Mouse (Mus musculus) midbrain, postnatal 0 days (tissue): ENCODE results near the gene Unc5c. TPM values are rescaled to one million over a fixed set of nuclear protein-coding genes. Genes with fewer than 3 reads are reported as not detected.
A peak's percentile ranks its signal among the peaks of the same experiment; 100 is the strongest.

ENCODE experiments used
- ATAC-seq: fragments of 200-750 bp; cut with Nextera tagmentation; 2 replicates; pipeline ENCODE4 v1.8.0; 2017; ENCODE audit warnings: moderate number of reproducible peaks, mild to moderate bottlenecking, moderate TSS enrichment, moderate library complexity; ENCODE audit not compliant: low FRiP score
- DNase-seq: peaks from one replicate; pipeline ENCODE4 v3.0.0-alpha.2; 2015; ENCODE audit warnings: low spot score
- H3K27ac ChIP-seq: fragments of 300-500 bp; sonication (generic); 2 replicates; pipeline ENCODE4 v1.5.1; 2014; ENCODE audit warnings: low read depth, mild to moderate bottlenecking, low read length, mixed read lengths
- H3K27me3 ChIP-seq: fragments of 300-500 bp; sonication (generic); 2 replicates; pipeline ENCODE4 v1.6.1; 2014; ENCODE audit warnings: low read length, control low read depth, mixed read lengths; ENCODE audit not compliant: insufficient read depth
- H3K36me3 ChIP-seq: fragments of 300-500 bp; sonication (generic); 2 replicates; pipeline ENCODE4 v1.6.1; 2014; ENCODE audit warnings: low read length, control low read depth, mixed read lengths; ENCODE audit not compliant: insufficient read depth
- H3K4me1 ChIP-seq: fragments of 300-500 bp; sonication (generic); 2 replicates; pipeline ENCODE4 v1.6.1; 2014; ENCODE audit warnings: mild to moderate bottlenecking, control low read depth, antibody characterized with exemption, low read length, mixed read lengths; ENCODE audit not compliant: insufficient read depth
- H3K4me2 ChIP-seq: fragments of 300-500 bp; sonication (generic); 2 replicates; pipeline ENCODE4 v1.6.1; 2014; ENCODE audit warnings: low read depth, mild to moderate bottlenecking, low read length, mixed read lengths; ENCODE audit not compliant: poor library complexity, severe bottlenecking
- H3K4me3 ChIP-seq: fragments of 300-500 bp; sonication (generic); 2 replicates; pipeline ENCODE4 v1.5.1; 2014; ENCODE audit warnings: low read depth, mild to moderate bottlenecking, low read length, moderate library complexity
- H3K9ac ChIP-seq: fragments of 300-500 bp; sonication (generic); replicated peaks from 2 replicates; pipeline ENCODE4 v1.6.1; 2014; ENCODE audit warnings: mild to moderate bottlenecking, low read length, moderate library complexity, mixed read lengths; ENCODE audit not compliant: poor library complexity, severe bottlenecking
- H3K9me3 ChIP-seq: fragments of 300-500 bp; sonication (generic); 2 replicates; pipeline ENCODE4 v1.6.1; 2016; ENCODE audit warnings: low read length, control low read depth
- CTCF ChIP-seq: IDR thresholded peaks from 2 replicates; pipeline ENCODE4 v1.5.1; 2016; ENCODE audit warnings: antibody characterized with exemption, mild to moderate bottlenecking
- WGBS: fragments of 180-500 bp; shearing (Covaris S2); extraction: QIAGEN DNeasy Blood & Tissue Kit; methylation state at CpG from one replicate; pipeline ENCODE4 v1.1.7; 2014; 5-methylcytosine and 5-hydroxymethylcytosine counted together
- polyA plus RNA-seq: library from polyadenylated mRNA; unstranded; fragments of >200 nt; fragmentation: Nextera tagmentation; extraction: Ambion mirVana; gene quantifications from 2 replicates; pipeline ENCODE4 v1.2.1, GENCODE M21; 2015
- total RNA-seq: library from RNA; depleted of rRNA; stranded (reverse); fragments of >200 nt; gene quantifications from 2 replicates; pipeline ENCODE4 v1.2.3, GENCODE M21; 2014

Unc5c gene
- total and polyA plus RNA-seq, 2 experiments from 2014 or later, result 10.4 to 44.4 TPM

DNA sequence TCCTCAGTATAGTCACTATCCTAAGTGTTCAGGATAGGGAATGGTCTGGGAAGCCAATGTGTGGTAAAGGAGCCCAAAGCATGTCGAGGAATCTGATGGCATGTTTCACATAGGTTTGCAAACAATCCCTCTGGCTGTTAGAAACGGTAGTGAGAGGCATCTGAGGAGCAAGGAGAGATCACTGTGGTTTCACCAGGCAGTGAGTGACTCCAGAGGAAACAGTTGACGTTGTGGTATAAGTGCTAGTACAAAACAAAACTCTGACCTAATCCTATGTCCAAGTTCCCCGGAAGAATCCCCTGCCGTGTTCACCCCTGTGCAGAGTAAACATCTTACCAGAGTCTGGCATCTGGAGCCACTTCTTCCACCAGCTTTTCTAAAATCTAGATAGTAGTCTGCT is 179.2 kb downstream of the Unc5c start:
- ATAC-seq, result no peak
- Histone ChIP-seq H3K27me3 (no peaks in the 10 kb centered on the region), H3K4me1 (no peaks in the 10 kb centered on the region), H3K36me3 (no peaks in the 10 kb centered on the region), H3K4me3 (no peak overlapping the region), H3K9me3 (no peaks in the 10 kb centered on the region), H3K4me2 (no peak overlapping the region), H3K9ac (no peak overlapping the region), H3K27ac (no peak overlapping the region)
- 66% methylated on average over 5 of the region's 5 CpGs for WGBS
- TF ChIP-seq CTCF, result no peak
- no peak for DNase-seq

DNA sequence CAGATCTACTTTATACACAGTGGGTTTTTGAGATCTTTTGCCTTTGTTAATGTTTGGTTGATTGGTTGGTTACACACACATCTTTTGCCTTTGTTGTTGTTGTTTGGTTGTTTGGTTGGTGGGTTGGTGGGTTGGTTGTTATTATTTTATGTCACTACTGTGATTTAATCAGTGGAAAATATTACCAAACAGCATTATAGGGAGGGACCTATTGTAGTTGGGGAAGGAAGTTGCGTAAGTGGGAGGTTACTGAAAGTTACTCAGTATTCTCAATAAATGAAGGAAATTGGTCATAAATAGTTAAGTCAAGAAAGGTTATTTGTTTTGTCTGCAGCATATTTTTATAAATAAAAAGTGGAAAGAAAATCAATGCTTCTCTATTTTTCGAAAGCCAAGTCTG is 181.6 kb downstream of the Unc5c start:
- no peaks in the 10 kb centered on the region for H3K36me3 ChIP-seq
- TF ChIP-seq CTCF, result no peak
- 85% methylated on average over 2 of the region's 2 CpGs for WGBS
- no peak overlapping the region for H3K4me3 ChIP-seq
- no peaks in the 10 kb centered on the region for H3K27me3 ChIP-seq
- H3K4me2 ChIP-seq, result no peak overlapping the region
- no peak overlapping the region for H3K9ac ChIP-seq
- no peak for DNase-seq
- H3K4me1 ChIP-seq, result no peaks in the 10 kb centered on the region
- H3K9me3 ChIP-seq, result no peaks in the 10 kb centered on the region
- H3K27ac ChIP-seq, result no peak overlapping the region
- no peak for ATAC-seq

DNA sequence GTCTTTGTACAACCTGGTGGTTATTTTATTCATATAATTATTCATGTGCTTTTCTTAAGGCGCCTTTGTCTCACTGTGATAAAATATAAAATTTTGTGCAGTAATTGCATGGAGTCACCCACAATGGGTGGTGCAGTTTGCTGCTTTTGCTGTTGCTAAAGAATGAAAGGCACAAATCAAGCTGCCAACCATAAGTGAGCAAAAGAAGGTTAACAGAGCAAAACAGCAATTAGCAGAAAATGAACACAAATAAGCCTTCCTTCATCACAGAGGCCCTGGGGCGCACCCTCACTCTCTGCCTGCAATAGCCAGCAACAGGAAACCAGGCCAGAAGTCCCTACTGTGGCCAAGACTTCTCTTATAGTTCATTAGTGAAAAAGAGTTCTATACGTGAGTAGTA is 185.6 kb downstream of the Unc5c start:
- no peaks in the 10 kb centered on the region for H3K27me3 ChIP-seq
- no peak for ATAC-seq
- no peaks in the 10 kb centered on the region for H3K4me1 ChIP-seq
- H3K4me3 ChIP-seq, result no peak overlapping the region
- 87% methylated on average over 3 of the region's 3 CpGs for WGBS
- H3K9me3 ChIP-seq, result no peaks in the 10 kb centered on the region
- TF ChIP-seq CTCF, result no peak
- DNase-seq, result no peak
- H3K27ac ChIP-seq, result no peak overlapping the region
- H3K9ac ChIP-seq, result no peak overlapping the region
- no peak overlapping the region for H3K4me2 ChIP-seq
- no peaks in the 10 kb centered on the region for H3K36me3 ChIP-seq

DNA sequence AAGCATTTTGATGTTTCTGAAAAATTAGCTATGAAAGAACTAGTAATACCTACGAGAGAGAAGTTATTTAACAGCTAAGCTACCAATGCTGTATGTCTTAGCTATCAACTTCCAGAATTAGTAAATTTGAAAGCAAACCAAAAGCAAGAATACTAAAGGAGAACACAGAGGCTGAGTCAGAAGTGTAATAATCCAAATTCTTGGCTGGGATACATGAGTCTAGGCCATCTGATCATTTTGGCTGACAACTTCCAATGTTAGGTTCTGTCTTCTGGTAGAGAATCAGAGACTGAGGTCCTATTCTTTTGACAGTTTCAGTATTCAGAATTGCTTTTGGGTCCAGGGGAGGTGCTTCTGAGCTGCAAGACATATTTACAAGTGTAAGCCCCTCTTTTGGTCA is 188.9 kb downstream of the Unc5c start:
- Histone ChIP-seq H3K4me1 (no peaks in the 10 kb centered on the region), H3K9me3 (no peaks in the 10 kb centered on the region), H3K36me3 (no peaks in the 10 kb centered on the region), H3K27me3 (no peaks in the 10 kb centered on the region), H3K27ac (no peak overlapping the region), H3K4me2 (no peak overlapping the region), H3K4me3 (no peak overlapping the region), H3K9ac (no peak overlapping the region)
- WGBS, result 97% methylated on average over 1 of the region's 1 CpGs
- no peak for TF ChIP-seq CTCF
- no peak for ATAC-seq
- no peak for DNase-seq

DNA sequence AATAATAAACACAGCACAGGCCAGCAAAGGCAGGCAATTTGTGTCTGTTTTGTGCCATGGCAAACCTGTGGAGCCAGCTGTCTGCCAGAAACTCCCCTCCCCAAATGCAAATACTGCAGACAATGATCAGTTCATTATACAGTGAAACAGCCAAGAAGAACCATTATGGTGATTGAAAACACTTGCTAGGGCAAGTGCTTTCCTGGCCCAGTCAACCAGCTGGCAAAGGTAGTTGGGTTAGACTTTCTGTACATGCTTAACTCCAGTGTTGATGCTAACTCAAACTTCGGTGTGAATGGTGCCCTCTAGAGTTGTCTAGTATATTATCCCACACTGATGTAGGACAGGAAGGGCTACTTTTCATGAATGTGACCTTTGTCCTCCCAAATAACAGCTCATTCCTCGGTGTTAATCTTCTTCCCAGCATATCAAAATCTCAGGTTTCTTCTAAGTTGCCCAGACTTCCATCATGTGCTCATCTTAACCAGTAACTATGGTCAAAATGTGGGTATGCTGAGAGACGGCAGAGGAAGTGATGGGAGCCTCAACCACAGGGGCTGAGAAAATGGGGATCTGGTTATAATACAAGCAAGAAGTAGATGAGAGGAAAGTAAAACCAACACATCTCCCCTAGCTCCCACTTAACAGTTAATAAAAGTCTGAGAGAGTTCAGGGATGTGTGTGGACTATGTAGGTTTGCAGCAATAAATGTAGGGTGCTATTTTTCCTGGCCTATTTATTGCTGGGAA is 194.2 kb downstream of the Unc5c start:
- ATAC-seq (no peak), DNase-seq (peak; percentile 15)
- TF ChIP-seq CTCF, result no peak
- Histone ChIP-seq H3K4me2 (no peak overlapping the region), H3K36me3 (no peaks in the 10 kb centered on the region), H3K4me1 (no peaks in the 10 kb centered on the region), H3K4me3 (no peak overlapping the region), H3K27me3 (no peaks in the 10 kb centered on the region), H3K9me3 (no peaks in the 10 kb centered on the region), H3K9ac (no peak overlapping the region), H3K27ac (no peak overlapping the region)
- WGBS, result 78% methylated on average over 3 of the region's 3 CpGs

DNA sequence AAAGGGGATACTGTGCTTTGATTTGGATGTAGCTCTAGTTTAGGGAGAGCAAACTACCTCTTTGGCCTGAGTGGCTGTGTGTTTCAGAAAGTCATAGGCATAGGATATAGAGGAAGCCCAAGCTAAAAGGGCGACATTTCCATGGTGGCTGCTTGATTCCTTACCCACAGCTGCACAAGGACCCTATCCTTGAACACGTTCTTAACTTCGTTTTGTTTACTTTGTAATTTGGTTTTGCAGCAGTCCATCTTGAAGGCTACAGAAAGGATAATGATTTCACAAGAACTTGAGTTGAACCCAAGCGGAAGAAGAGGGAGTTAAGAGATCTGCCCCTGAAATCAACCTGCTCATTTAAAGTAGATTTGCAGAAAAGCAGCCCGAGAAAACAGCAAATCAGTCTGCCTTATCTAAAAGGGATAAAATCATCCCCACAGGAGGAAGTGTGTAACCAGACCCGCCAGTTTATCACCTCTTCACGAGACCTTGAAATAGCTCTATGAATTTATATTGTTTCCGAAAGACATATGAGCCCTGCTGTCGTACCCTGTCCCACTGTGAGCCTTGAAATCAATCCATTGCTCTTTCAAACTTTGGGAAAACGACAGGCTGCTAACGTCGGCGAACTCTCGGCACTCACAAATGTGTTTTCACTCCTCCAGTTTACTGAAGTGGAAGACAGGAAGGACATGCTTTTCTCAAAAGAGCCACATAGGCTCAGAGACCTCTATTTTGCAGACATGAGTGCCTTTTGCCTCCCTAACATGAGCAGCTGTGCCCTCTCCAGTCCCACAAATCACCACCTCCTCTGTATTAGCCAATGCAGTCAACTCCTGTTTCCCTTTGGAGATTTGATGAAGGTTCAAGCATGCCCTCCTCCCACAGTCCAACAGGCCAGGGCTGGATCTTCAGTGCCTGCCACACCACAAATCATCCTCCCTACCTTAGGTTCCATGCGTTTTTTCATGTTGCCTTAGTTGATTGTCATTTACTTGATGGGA is 195.3 kb downstream of the Unc5c start:
- no peak for TF ChIP-seq CTCF
- H3K4me1 ChIP-seq, result no peaks in the 10 kb centered on the region
- 76% methylated on average over 15 of the region's 15 CpGs for WGBS
- no peak overlapping the region for H3K27ac ChIP-seq
- H3K27me3 ChIP-seq, result no peaks in the 10 kb centered on the region
- H3K36me3 ChIP-seq, result no peaks in the 10 kb centered on the region
- no peak overlapping the region for H3K4me3 ChIP-seq
- no peaks in the 10 kb centered on the region for H3K9me3 ChIP-seq
- no peak overlapping the region for H3K9ac ChIP-seq
- DNase-seq, result no peak
- H3K4me2 ChIP-seq, result no peak overlapping the region
- no peak for ATAC-seq
